11 mouse cellular contexts compared by ENCODE assay signal in genomic region chr1:194945382-194945781, GRCm38 (mm10). TPM values are rescaled to one million over a fixed set of nuclear protein-coding genes. Genes with fewer than 3 reads are reported as not detected.
DNase-seq lines count a peak whose midpoint lies in the region; ATAC-seq lines count a peak whose summit lies in the region.
"Had no signal": no experiment of that assay in that cellular context is flagged by ENCODE, and none has a peak within 500 bp of the region (broad histone marks: within the 10 kb centered on the region; RNA-seq: fewer than 3 reads in every experiment).

No protein-coding gene starts in this region.

- no peaks in the 10 kb centered on the region for H3K4me1 ChIP-seq in limb, embryonic 11.5 days (ENCODE audit: control insufficient read depth, insufficient read depth, low read length)
- peaks cover 4% of the 10 kb centered on the region for H3K4me1 ChIP-seq in limb, embryonic 10.5 days
- H3K4me1 ChIP-seq in heart, embryonic 12.5 days (replicated peaks) = peaks cover 21% of the 10 kb centered on the region
- no peaks in the 10 kb centered on the region for H3K4me1 ChIP-seq in liver, embryonic 12.5 days
- H3K4me1 ChIP-seq: stomach, embryonic 15.5 days had no signal

- WGBS in limb, embryonic 11.5 days = 14% methylated on average over 2 of the region's 2 CpGs
- WGBS in limb, embryonic 10.5 days = 37% methylated on average over 2 of the region's 2 CpGs
- 30% methylated on average over 2 of the region's 2 CpGs for WGBS in heart, embryonic 12.5 days
- WGBS in liver, embryonic 12.5 days (ENCODE audit: insufficient replicate concordance) = 39% methylated on average over 2 of the region's 2 CpGs

- H3K27ac ChIP-seq in limb, embryonic 11.5 days (replicated peaks; ENCODE audit: low read depth, low read length) = no peak overlapping the region
- no peak overlapping the region for H3K27ac ChIP-seq in limb, embryonic 10.5 days
- H3K27ac ChIP-seq in heart, embryonic 12.5 days (ENCODE audit: poor library complexity, severe bottlenecking) = no peak overlapping the region; the same call in 1 of the 2 replicates
- no peak overlapping the region for H3K27ac ChIP-seq in liver, embryonic 12.5 days
- H3K27ac ChIP-seq: heart, embryonic 15.5 days; stomach, embryonic 15.5 days had no signal

- no peak overlapping the region for H3K4me3 ChIP-seq in limb, embryonic 11.5 days (ENCODE audit: low read depth, low read length)
- H3K4me3 ChIP-seq in limb, embryonic 10.5 days = no peak overlapping the region
- H3K4me3 ChIP-seq in heart, embryonic 12.5 days = no peak overlapping the region
- no peak overlapping the region for H3K4me3 ChIP-seq in liver, embryonic 12.5 days
- H3K4me3 ChIP-seq: heart, embryonic 15.5 days; myocyte; stomach, embryonic 15.5 days had no signal

- no peaks in the 10 kb centered on the region for H3K27me3 ChIP-seq in limb, embryonic 11.5 days (ENCODE audit: control insufficient read depth, insufficient read depth, low read length)
- H3K27me3 ChIP-seq in limb, embryonic 10.5 days (ENCODE audit: low read depth, poor library complexity, severe bottlenecking) = 0 out of 2 replicates have a peak, but pooled peaks cover 3% of the 10 kb centered on the region
- no peaks in the 10 kb centered on the region for H3K27me3 ChIP-seq in heart, embryonic 12.5 days (replicated peaks)
- no peaks in the 10 kb centered on the region for H3K27me3 ChIP-seq in liver, embryonic 12.5 days (replicated peaks)
- H3K27me3 ChIP-seq: heart, embryonic 15.5 days; stomach, embryonic 15.5 days had no signal

- no peak overlapping the region for H3K4me2 ChIP-seq in limb, embryonic 11.5 days (ENCODE audit: low read depth, severe bottlenecking)
- H3K4me2 ChIP-seq in heart, embryonic 12.5 days = no peak overlapping the region
- no peak overlapping the region for H3K4me2 ChIP-seq in liver, embryonic 12.5 days
- H3K4me2 ChIP-seq: heart, embryonic 15.5 days; stomach, embryonic 15.5 days had no signal

- peak; percentile 65; the same call in 1 of the 2 replicates for ATAC-seq in limb, embryonic 11.5 days (ENCODE audit: insufficient number of reproducible peaks, low FRiP score, low TSS enrichment, low read depth)
- peak; percentile 51 for ATAC-seq in heart, embryonic 12.5 days (ENCODE audit: insufficient number of reproducible peaks, low FRiP score)
- no peak for ATAC-seq in liver, embryonic 12.5 days

- H3K36me3 ChIP-seq in limb, embryonic 11.5 days (ENCODE audit: control insufficient read depth, insufficient read depth, low read length) = no peaks in the 10 kb centered on the region
- no peaks in the 10 kb centered on the region for H3K36me3 ChIP-seq in limb, embryonic 10.5 days
- H3K36me3 ChIP-seq in heart, embryonic 12.5 days = 0 out of 2 replicates have a peak, but pooled peaks cover 4% of the 10 kb centered on the region
- no peaks in the 10 kb centered on the region for H3K36me3 ChIP-seq in liver, embryonic 12.5 days
- H3K36me3 ChIP-seq: heart, embryonic 15.5 days; stomach, embryonic 15.5 days had no signal

- no peak overlapping the region for H3K9ac ChIP-seq in limb, embryonic 11.5 days (ENCODE audit: low read length)
- H3K9ac ChIP-seq in heart, embryonic 12.5 days = no peak overlapping the region
- H3K9ac ChIP-seq in liver, embryonic 12.5 days = no peak overlapping the region
- H3K9ac ChIP-seq: heart, embryonic 15.5 days; stomach, embryonic 15.5 days had no signal

- H3K9me3 ChIP-seq in limb, embryonic 11.5 days (ENCODE audit: control insufficient read depth, low read length) = no peaks in the 10 kb centered on the region
- H3K9me3 ChIP-seq in limb, embryonic 10.5 days (replicated peaks) = no peaks in the 10 kb centered on the region
- no peaks in the 10 kb centered on the region for H3K9me3 ChIP-seq in heart, embryonic 12.5 days (replicated peaks)
- no peaks in the 10 kb centered on the region for H3K9me3 ChIP-seq in liver, embryonic 12.5 days (replicated peaks)
- H3K9me3 ChIP-seq: heart, embryonic 15.5 days; stomach, embryonic 15.5 days had no signal

- peak; percentile 32 for DNase-seq in adrenal gland, adult 2 months
- DNase-seq in adrenal gland, adult 8-10 months = no peak
- no peak for DNase-seq in limb, embryonic 11.5 days (ENCODE audit: low spot score)
- no peak for DNase-seq in limb, embryonic 10.5 days (ENCODE audit: low spot score)
- DNase-seq in lung, postnatal 36 days = peak; percentile 49
- no peak for DNase-seq in MN1 (ENCODE audit: low spot score)

RNA-seq across cellular contexts. Expression of gene Cd34, which starts 6.8 kb away (rescaled TPM):
- 10 to 100 TPM; 36.3 to 56.0 TPM for total RNA-seq in adrenal gland, adult 2 months (2021)
- 12.6 and 12.7 TPM in 2 replicates for polyA plus RNA-seq in adrenal gland, adult 2 months (2012; rRNA removed)
- 10 to 100 TPM; 33.4 to 60.6 (median 45.5) TPM for total RNA-seq in adrenal gland, adult 8-10 months (2022)
- polyA plus RNA-seq in limb, embryonic 11.5 days (2014; fragmentation: Nextera tagmentation; extraction: Ambion mirVana) = 45.3 and 52.7 TPM in 2 replicates
- polyA plus RNA-seq in limb, embryonic 10.5 days (2016; fragmentation: Nextera tagmentation; extraction: Ambion mirVana) = 51.7 and 52.3 TPM in 2 replicates
- 86.2 and 91.5 TPM in 2 replicates for polyA plus RNA-seq in heart, embryonic 12.5 days (2016; fragmentation: Nextera tagmentation; extraction: Ambion mirVana)
- 26.6 and 28.3 TPM in 2 replicates for polyA plus RNA-seq in liver, embryonic 12.5 days (2016; fragmentation: Nextera tagmentation; extraction: Ambion mirVana)

Comparison
In these comparisons a context has a peak if more than half of its experiments do, and no peak if none do; other contexts are left out.
1. DNase-seq: peak in adrenal gland, adult 2 months (single experiment) and lung, postnatal 36 days (single experiment); none in adrenal gland, adult 8-10 months (single experiment), limb, embryonic 11.5 days (single experiment), limb, embryonic 10.5 days (single experiment) and MN1 (single experiment).